Mouse (Mus musculus): ENCODE measurements around the gene Ap1s2. TPM values are rescaled to one million over a fixed set of nuclear protein-coding genes. Genes with fewer than 3 reads are reported as not detected.

Gene Ap1s2
- polyA plus RNA-seq, 1 experiment from 2014 or later, result 23.5 TPM

DNA sequence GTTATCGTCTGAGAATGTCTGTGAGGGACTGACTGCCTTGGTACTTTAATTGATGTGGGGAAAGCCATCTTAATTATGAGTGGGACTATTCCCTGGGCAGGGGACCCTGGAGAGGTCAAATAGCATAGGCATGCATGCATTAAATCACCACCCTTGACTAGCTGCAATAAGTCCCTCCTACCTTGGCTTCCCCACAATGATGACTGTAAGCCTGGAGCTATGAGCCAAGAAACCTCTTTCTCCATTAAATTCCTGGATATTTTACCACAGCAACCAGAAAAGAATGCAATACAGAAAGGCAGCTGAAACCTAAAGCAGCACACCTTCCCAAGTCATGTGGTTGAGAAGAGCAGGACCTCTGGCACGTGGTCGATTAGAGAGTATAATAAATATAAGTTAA, 35.6 kb downstream of the Ap1s2 start:
- Histone ChIP-seq H3K4me3 (ENCODE audit: low read depth, low read length) (no peak overlapping the region), H3K9me3 (ENCODE audit: control insufficient read depth, low read length) (no peaks in the 10 kb centered on the region), H3K9ac (ENCODE audit: low read length) (no peak overlapping the region), H3K4me2 (ENCODE audit: low read depth, severe bottlenecking) (no peak overlapping the region), H3K27ac (replicated peaks; ENCODE audit: low read depth, low read length) (no peak overlapping the region), H3K27me3 (ENCODE audit: control insufficient read depth, insufficient read depth, low read length) (no peaks in the 10 kb centered on the region), H3K36me3 (ENCODE audit: control insufficient read depth, insufficient read depth, low read length) (no peaks in the 10 kb centered on the region), H3K4me1 (ENCODE audit: control insufficient read depth, insufficient read depth, low read length) (no peaks in the 10 kb centered on the region)
- ATAC-seq (ENCODE audit: insufficient number of reproducible peaks, low FRiP score, low TSS enrichment, low read depth), result no peak
- WGBS, result 89% methylated on average over 3 of the region's 3 CpGs
- no peak for DNase-seq (ENCODE audit: low spot score)

DNA sequence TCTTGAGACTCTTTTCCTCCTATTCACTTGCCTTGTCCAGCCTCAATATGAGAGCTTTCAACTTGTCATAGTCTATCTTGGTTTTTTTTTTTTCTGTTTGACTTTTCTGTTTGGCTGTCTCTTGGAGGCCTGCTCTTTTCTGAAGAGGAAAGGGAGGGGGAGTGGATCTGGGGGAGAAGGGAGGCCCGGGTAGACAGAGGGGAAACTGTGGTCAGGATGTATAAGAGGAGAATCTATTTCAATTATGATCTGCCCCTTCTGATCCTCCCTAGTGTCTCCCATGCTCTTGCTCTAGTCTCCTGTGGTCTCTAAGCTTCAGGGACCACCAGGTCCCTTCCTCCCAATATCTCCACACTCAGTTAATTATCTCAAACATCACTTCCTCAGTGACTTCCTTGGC, 42.8 kb downstream of the Ap1s2 start:
- no peak for ATAC-seq (ENCODE audit: insufficient number of reproducible peaks, low FRiP score, low TSS enrichment, low read depth)
- H3K36me3 ChIP-seq (ENCODE audit: control insufficient read depth, insufficient read depth, low read length), result no peaks in the 10 kb centered on the region; the same call in 1 of the 2 replicates
- 73% methylated on average over 1 of the region's 1 CpGs for WGBS

DNA sequence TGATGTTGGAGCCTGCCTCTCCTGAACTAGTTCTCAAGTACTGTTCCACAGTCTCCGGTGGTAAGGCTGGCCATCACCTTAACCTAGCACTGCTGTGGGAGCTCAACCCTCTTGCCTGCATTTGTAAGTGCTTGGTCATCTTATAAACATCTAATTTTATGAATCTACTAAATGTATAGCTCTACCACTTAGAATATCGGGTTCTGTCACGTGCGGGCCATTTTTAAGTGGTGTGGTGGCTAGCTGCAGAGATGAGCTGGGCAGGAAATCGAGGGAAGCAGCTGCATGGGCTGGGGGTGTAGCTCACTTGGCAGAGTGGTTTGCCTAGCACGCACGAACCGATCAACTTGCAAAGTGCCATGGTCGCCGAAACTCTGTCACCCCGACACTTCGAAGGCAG, 48.6 kb downstream of the Ap1s2 start:
- H3K9me3 ChIP-seq (ENCODE audit: control insufficient read depth, low read length), result no peaks in the 10 kb centered on the region
- peak overlapping the region; percentile 62 for H3K4me3 ChIP-seq (ENCODE audit: low read depth, low read length)
- H3K4me2 ChIP-seq (ENCODE audit: low read depth, severe bottlenecking), result peak overlapping the region; percentile 56
- no peaks in the 10 kb centered on the region for H3K4me1 ChIP-seq (ENCODE audit: control insufficient read depth, insufficient read depth, low read length)
- no peaks in the 10 kb centered on the region; the same call in 1 of the 2 replicates for H3K27me3 ChIP-seq (ENCODE audit: control insufficient read depth, insufficient read depth, low read length)
- no peaks in the 10 kb centered on the region; the same call in 1 of the 2 replicates for H3K36me3 ChIP-seq (ENCODE audit: control insufficient read depth, insufficient read depth, low read length)
- WGBS, result 40% methylated on average over 12 of the region's 12 CpGs
- ATAC-seq (ENCODE audit: insufficient number of reproducible peaks, low FRiP score, low TSS enrichment, low read depth), result 0 out of 2 replicates have a peak, but pooled peaks have one; percentile 1
- H3K9ac ChIP-seq (ENCODE audit: low read length), result peak overlapping the region; percentile 78
- no peak for DNase-seq (ENCODE audit: low spot score)
- peak overlapping the region; percentile 87 for H3K27ac ChIP-seq (replicated peaks; ENCODE audit: low read depth, low read length)

More for the DNA sequence above, 42.8 kb downstream of the Ap1s2 start:
- Histone ChIP-seq H3K4me1 (ENCODE audit: control insufficient read depth, insufficient read depth, low read length) (no peaks in the 10 kb centered on the region), H3K4me2 (ENCODE audit: low read depth, severe bottlenecking) (no peak overlapping the region), H3K27me3 (ENCODE audit: control insufficient read depth, insufficient read depth, low read length) (no peaks in the 10 kb centered on the region), H3K27ac (replicated peaks; ENCODE audit: low read depth, low read length) (no peak overlapping the region), H3K9me3 (ENCODE audit: control insufficient read depth, low read length) (no peaks in the 10 kb centered on the region), H3K4me3 (ENCODE audit: low read depth, low read length) (no peak overlapping the region), H3K9ac (ENCODE audit: low read length) (no peak overlapping the region)
- no peak for DNase-seq (ENCODE audit: low spot score)

DNA sequence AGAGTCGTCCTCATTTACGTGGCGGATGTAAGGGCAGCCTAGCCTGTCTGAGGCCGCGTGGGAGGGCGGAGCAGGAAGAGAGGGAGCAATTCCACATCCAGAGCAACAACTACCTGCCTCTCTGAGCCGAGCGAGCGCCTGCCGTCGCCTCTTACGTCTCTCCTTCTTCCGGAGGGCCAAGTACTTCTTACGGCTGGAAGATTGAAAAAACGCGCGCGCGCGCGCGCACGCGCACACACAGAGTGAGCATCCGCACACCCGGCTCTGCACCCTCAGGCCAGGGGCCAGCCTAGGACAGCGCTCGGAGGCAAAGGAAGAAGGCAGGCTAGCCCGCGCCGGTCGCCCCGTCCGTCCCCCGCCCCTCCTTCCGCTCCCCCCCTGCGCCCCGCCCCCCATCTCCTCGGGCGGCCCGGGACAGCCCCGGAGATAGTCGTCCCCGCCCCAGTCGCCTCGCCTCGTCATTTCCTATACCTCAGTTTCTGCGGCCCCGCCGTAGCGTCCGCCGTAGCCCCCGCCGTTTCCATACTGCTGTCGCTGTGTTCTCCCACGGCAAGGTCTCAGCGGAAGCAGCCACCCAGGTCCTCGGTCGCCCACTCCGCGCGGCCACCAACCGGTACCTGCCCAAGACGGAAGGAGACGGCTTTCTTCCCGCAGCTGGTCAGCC, 49.1 kb downstream of the Ap1s2 start:
- Histone ChIP-seq H3K4me3 (ENCODE audit: low read depth, low read length) (peak overlapping the region; percentile 62), H3K27me3 (ENCODE audit: control insufficient read depth, insufficient read depth, low read length) (no peaks in the 10 kb centered on the region; the same call in 1 of the 2 replicates), H3K4me1 (ENCODE audit: control insufficient read depth, insufficient read depth, low read length) (no peaks in the 10 kb centered on the region), H3K27ac (replicated peaks; ENCODE audit: low read depth, low read length) (peak overlapping the region; percentile 87), H3K9me3 (ENCODE audit: control insufficient read depth, low read length) (no peaks in the 10 kb centered on the region), H3K9ac (ENCODE audit: low read length) (peak overlapping the region; percentile 78), H3K4me2 (ENCODE audit: low read depth, severe bottlenecking) (peak overlapping the region; percentile 56), H3K36me3 (ENCODE audit: control insufficient read depth, insufficient read depth, low read length) (no peaks in the 10 kb centered on the region; the same call in 1 of the 2 replicates)
- DNase-seq (ENCODE audit: low spot score) (peak; percentile 72), ATAC-seq (ENCODE audit: insufficient number of reproducible peaks, low FRiP score, low TSS enrichment, low read depth) (peak; percentile 91)
- WGBS, result 13% methylated on average over 51 of the region's 67 CpGs

DNA sequence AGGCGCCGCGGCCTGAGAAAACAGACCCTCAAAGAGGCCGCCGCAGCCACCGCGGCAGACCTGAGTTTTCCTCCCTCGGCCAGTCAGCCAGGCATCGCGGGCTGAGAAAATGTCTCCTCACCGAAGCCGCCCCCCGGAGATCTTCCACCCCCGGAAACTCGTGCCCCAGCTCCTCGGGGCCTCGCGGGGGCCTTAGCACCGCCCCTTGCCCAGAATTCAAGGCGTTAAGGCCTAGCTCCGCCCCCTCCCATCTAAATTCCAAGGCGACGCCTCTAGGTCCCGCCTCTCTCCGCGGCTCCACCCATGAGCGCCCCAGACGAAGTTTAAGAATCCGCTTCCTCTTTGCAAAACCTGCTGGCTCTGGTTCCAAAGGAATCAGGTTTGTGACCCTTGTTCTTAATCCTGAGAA, 49.7 kb downstream of the Ap1s2 start, which contains the start of gene Zrsr2:
Gene Zrsr2 (minus strand): TSS at position 195 of the 409 bp plus-strand sequence.
- peak within 1 kb of the TSS; percentile 87 for H3K27ac ChIP-seq (replicated peaks; ENCODE audit: low read depth, low read length)
- no peaks in the 10 kb centered on the region; the same call in 1 of the 2 replicates for H3K27me3 ChIP-seq (ENCODE audit: control insufficient read depth, insufficient read depth, low read length)
- peak within 1 kb of the TSS; percentile 78 for H3K9ac ChIP-seq (ENCODE audit: low read length)
- H3K9me3 ChIP-seq (ENCODE audit: control insufficient read depth, low read length), result no peaks in the 10 kb centered on the region
- H3K4me2 ChIP-seq (ENCODE audit: low read depth, severe bottlenecking), result peak within 1 kb of the TSS; percentile 56
- no peaks in the 10 kb centered on the region for H3K4me1 ChIP-seq (ENCODE audit: control insufficient read depth, insufficient read depth, low read length)
- DNase-seq (ENCODE audit: low spot score), result peak; percentile 84
- peak; percentile 95 for ATAC-seq (ENCODE audit: insufficient number of reproducible peaks, low FRiP score, low TSS enrichment, low read depth)
- H3K36me3 ChIP-seq (ENCODE audit: control insufficient read depth, insufficient read depth, low read length), result no peaks in the 10 kb centered on the region; the same call in 1 of the 2 replicates
- 14% methylated on average over 28 of the region's 29 CpGs for WGBS
- peak within 1 kb of the TSS; percentile 62 for H3K4me3 ChIP-seq (ENCODE audit: low read depth, low read length)

DNA sequence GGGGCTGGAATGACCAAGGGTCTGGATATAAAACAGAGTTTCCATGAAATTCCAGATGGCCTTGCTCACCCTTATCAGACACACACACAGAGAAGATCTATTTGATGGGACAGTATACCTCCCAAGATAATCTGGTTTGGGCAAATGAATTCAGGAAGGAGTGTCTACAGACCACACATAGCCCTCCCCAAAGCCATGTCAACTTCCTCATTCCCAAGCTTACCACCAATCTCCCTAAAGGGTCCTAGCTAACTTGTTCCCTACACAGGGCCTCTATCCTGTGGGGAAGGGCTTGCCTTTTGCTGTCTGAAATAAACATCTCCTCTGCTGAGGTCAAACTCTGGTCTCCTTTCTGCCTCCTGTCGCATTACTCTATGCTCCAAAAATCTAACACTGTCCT, 72.3 kb downstream of the Ap1s2 start:
- Histone ChIP-seq H3K9me3 (ENCODE audit: control insufficient read depth, low read length) (no peaks in the 10 kb centered on the region), H3K27me3 (ENCODE audit: control insufficient read depth, insufficient read depth, low read length) (0 out of 2 replicates have a peak, but pooled peaks cover 3% of the 10 kb centered on the region), H3K4me3 (ENCODE audit: low read depth, low read length) (no peak overlapping the region), H3K36me3 (ENCODE audit: control insufficient read depth, insufficient read depth, low read length) (no peaks in the 10 kb centered on the region), H3K9ac (ENCODE audit: low read length) (no peak overlapping the region), H3K4me1 (ENCODE audit: control insufficient read depth, insufficient read depth, low read length) (no peaks in the 10 kb centered on the region), H3K4me2 (ENCODE audit: low read depth, severe bottlenecking) (no peak overlapping the region), H3K27ac (replicated peaks; ENCODE audit: low read depth, low read length) (no peak overlapping the region)
- DNase-seq (ENCODE audit: low spot score), result no peak
- ATAC-seq (ENCODE audit: insufficient number of reproducible peaks, low FRiP score, low TSS enrichment, low read depth), result no peak
- 92% methylated on average over 1 of the region's 1 CpGs for WGBS

DNA sequence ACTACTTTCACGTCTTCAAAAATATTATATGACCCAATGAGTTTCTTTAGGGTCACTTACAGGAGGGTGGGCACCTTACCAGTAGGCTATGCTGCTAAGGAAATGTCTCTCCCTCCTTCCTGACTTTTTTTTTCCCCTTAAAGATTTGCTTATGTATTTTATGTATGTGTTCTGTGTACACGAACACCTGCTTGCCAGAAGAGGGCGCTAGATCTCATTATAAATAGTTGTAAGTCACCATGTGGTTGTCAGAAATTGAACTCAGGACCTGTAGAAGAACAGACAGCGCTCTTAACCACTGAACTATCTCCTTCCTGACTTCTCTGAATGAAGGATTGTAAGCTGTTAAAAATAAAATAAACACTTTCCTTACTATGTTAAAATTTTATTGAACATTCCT, 72.7 kb downstream of the Ap1s2 start:
- WGBS, result 50% methylated on average over 4 of the region's 4 CpGs
- H3K4me3 ChIP-seq (ENCODE audit: low read depth, low read length), result no peak overlapping the region

DNA sequence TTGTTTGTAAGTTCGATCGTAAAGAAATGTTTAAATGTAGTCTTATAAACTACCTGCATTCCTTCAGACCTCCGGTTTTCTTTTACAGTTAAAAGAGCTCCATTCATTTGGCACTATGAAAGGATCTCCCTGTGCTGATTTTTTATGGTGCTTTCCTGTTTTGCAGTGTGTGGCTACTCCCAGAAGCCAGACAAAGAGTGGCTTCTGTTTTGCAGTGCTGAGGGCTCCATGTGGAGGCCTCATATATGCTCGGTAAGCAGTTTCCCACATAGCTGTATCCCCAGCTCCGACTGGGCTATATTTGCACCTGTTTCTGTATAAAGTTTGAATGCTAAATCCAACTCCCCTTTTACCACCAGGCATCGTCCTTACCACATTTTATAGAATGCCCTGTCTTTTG, 73.3 kb downstream of the Ap1s2 start:
- H3K9me3 ChIP-seq (ENCODE audit: control insufficient read depth, low read length), result no peaks in the 10 kb centered on the region
- ATAC-seq (ENCODE audit: insufficient number of reproducible peaks, low FRiP score, low TSS enrichment, low read depth), result peak; percentile 31; the same call in 1 of the 2 replicates
- peaks cover 5% of the 10 kb centered on the region; the same call in 1 of the 2 replicates for H3K27me3 ChIP-seq (ENCODE audit: control insufficient read depth, insufficient read depth, low read length)

More for the DNA sequence above, 72.7 kb downstream of the Ap1s2 start:
- no peak overlapping the region for H3K9ac ChIP-seq (ENCODE audit: low read length)
- no peaks in the 10 kb centered on the region for H3K36me3 ChIP-seq (ENCODE audit: control insufficient read depth, insufficient read depth, low read length)
- H3K4me1 ChIP-seq (ENCODE audit: control insufficient read depth, insufficient read depth, low read length), result no peaks in the 10 kb centered on the region
- ATAC-seq (ENCODE audit: insufficient number of reproducible peaks, low FRiP score, low TSS enrichment, low read depth), result no peak
- no peak overlapping the region for H3K27ac ChIP-seq (replicated peaks; ENCODE audit: low read depth, low read length)
- H3K27me3 ChIP-seq (ENCODE audit: control insufficient read depth, insufficient read depth, low read length), result 0 out of 2 replicates have a peak, but pooled peaks cover 3% of the 10 kb centered on the region
- H3K4me2 ChIP-seq (ENCODE audit: low read depth, severe bottlenecking), result no peak overlapping the region
- no peaks in the 10 kb centered on the region for H3K9me3 ChIP-seq (ENCODE audit: control insufficient read depth, low read length)
- DNase-seq (ENCODE audit: low spot score), result no peak

More for the DNA sequence above, 73.3 kb downstream of the Ap1s2 start:
- WGBS, result 64% methylated on average over 6 of the region's 6 CpGs
- H3K4me2 ChIP-seq (ENCODE audit: low read depth, severe bottlenecking), result no peak overlapping the region
- H3K9ac ChIP-seq (ENCODE audit: low read length), result no peak overlapping the region
- H3K4me3 ChIP-seq (ENCODE audit: low read depth, low read length), result no peak overlapping the region
- no peak overlapping the region for H3K27ac ChIP-seq (replicated peaks; ENCODE audit: low read depth, low read length)
- no peaks in the 10 kb centered on the region for H3K4me1 ChIP-seq (ENCODE audit: control insufficient read depth, insufficient read depth, low read length)
- no peaks in the 10 kb centered on the region for H3K36me3 ChIP-seq (ENCODE audit: control insufficient read depth, insufficient read depth, low read length)
- DNase-seq (ENCODE audit: low spot score), result no peak

All from limb, embryonic 11.5 days (tissue).